Mouse (Mus musculus): ENCODE data around the gene Epo. TPM values are rescaled to one million over a fixed set of nuclear protein-coding genes. Genes with fewer than 3 reads are reported as not detected.

The Epo gene
- total RNA-seq, 2 experiments from 2014 or later = not detected

GRCm38 (mm10) chr5:137541768-137542540, 8.9 kb upstream of the Epo start:
- no peak for DNase-seq
- intact Hi-C loops (cut with DNase I) = no loop called here

- intact Hi-C loops (cut with DNase I) = no loop called here
- DNase-seq = no peak
Measured at GRCm38 (mm10) chr5:137540991-137541390, 7.9 kb upstream of the Epo start.

- DNase-seq = no peak
Measured at GRCm38 (mm10) chr5:137539291-137539801, 6.3 kb upstream of the Epo start.

GRCm38 (mm10) chr5:137537461-137537860, 4.4 kb upstream of the Epo start:
- intact Hi-C loops (cut with DNase I) = no loop called here
- no peak for DNase-seq

More at GRCm38 (mm10) chr5:137539291-137539801, 6.3 kb upstream of the Epo start:
- intact Hi-C loops (cut with DNase I) = no loop called here

- intact Hi-C loops (cut with DNase I) = no loop called here
- no peak for DNase-seq
Measured at GRCm38 (mm10) chr5:137535318-137535717, 2.3 kb upstream of the Epo start.

- intact Hi-C loops (cut with DNase I) = loop anchor here (5.0 kb wide), 2 partner anchors 98 to 213 kb away; partner anchors contain the start of gene Tsc22d4
- no peak for DNase-seq
Measured at GRCm38 (mm10) chr5:137534762-137535161, 1.7 kb upstream of the Epo start.

GRCm38 (mm10) chr5:137532808-137533116, 280 bp downstream of the Epo start:
- intact Hi-C loops (cut with DNase I) = loop anchor here (2.0 to 5.0 kb wide), 3 partner anchors 68 to 215 kb away; partner anchors contain the start of genes Mospd3 and Tsc22d4
- DNase-seq = no peak

GRCm38 (mm10) chr5:137532131-137532807, 773 bp downstream of the Epo start:
- intact Hi-C loops (cut with DNase I) = loop anchor here (2.0 to 5.0 kb wide), 3 partner anchors 69 to 215 kb away; partner anchors contain the start of genes Mospd3 and Tsc22d4

GRCm38 (mm10) chr5:137531414-137532130, 1.5 kb downstream of the Epo start:
- DNase-seq = peak; percentile 72 to 76
- intact Hi-C loops (cut with DNase I) = loop anchor here (2.0 to 5.0 kb wide), 3 partner anchors 69 to 216 kb away; partner anchors contain the start of genes Mospd3 and Tsc22d4

More at GRCm38 (mm10) chr5:137532131-137532807, 773 bp downstream of the Epo start:
- no peak for DNase-seq

GRCm38 (mm10) chr5:137530588-137531413, 2.2 kb downstream of the Epo start:
- intact Hi-C loops (cut with DNase I) = loop anchor here (5.0 kb wide), 2 partner anchors 102 to 216 kb away; partner anchors contain the start of gene Tsc22d4

GRCm38 (mm10) chr5:137530075-137530474, 3.0 kb downstream of the Epo start:
- no peak for DNase-seq
- intact Hi-C loops (cut with DNase I) = loop anchor here (5.0 kb wide), 2 partner anchors 102 to 217 kb away; partner anchors contain the start of gene Tsc22d4

More at GRCm38 (mm10) chr5:137530588-137531413, 2.2 kb downstream of the Epo start:
- peak; percentile 81 to 82 for DNase-seq

GRCm38 (mm10) chr5:137529221-137529995, 3.6 kb downstream of the Epo start:
- DNase-seq = no peak
- intact Hi-C loops (cut with DNase I) = no loop called here

GRCm38 (mm10) chr5:137528247-137528968, 4.6 kb downstream of the Epo start:
- DNase-seq = no peak
- intact Hi-C loops (cut with DNase I) = no loop called here

- DNase-seq = no peak
Measured at GRCm38 (mm10) chr5:137527413-137527812, 5.6 kb downstream of the Epo start.

GRCm38 (mm10) chr5:137526192-137526936, 6.7 kb downstream of the Epo start:
- intact Hi-C loops (cut with DNase I) = no loop called here
- DNase-seq = peak in 1 of 2 experiments; percentile 55

More at GRCm38 (mm10) chr5:137527413-137527812, 5.6 kb downstream of the Epo start:
- intact Hi-C loops (cut with DNase I) = no loop called here

GRCm38 (mm10) chr5:137525511-137525910, 7.5 kb downstream of the Epo start:
- DNase-seq = no peak
- intact Hi-C loops (cut with DNase I) = no loop called here

- DNase-seq = no peak
- intact Hi-C loops (cut with DNase I) = no loop called here
Measured at GRCm38 (mm10) chr5:137524671-137525070, 8.4 kb downstream of the Epo start.

GRCm38 (mm10) chr5:137524251-137524515, 8.9 kb downstream of the Epo start:
- no peak for DNase-seq
- intact Hi-C loops (cut with DNase I) = no loop called here

Measured in heart, postnatal 14 days (tissue).